In the genomic region with DNA sequence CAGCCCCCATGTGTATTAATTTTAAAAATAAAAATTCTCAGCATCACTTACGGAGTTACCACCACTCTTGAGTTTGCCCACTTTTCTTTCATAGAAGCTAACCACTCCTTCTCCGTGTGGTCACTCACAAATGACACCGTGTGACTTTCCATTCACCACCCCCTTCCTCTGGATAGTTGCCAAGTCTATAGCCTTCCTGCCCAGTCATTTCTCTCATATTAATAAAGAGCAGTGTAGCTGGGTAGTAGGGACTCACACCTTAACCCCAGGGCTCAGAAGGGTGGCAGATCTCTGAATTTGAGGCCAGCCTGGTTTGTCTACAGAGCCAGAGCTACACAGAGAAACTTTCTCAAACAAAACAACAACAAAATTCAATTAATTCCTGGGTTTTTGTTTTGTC, we compare ENCODE assay signal across 10 mouse cellular contexts. TPM values are rescaled to one million over a fixed set of nuclear protein-coding genes. Genes with fewer than 3 reads are reported as not detected.
DNase-seq lines count a peak whose midpoint lies in the region; ATAC-seq and TF ChIP-seq lines count a peak whose summit lies in the region.
"Had no signal": no experiment of that assay in that cellular context is flagged by ENCODE, and none has a peak within 500 bp of the region (broad histone marks: within the 10 kb centered on the region; RNA-seq: fewer than 3 reads in every experiment).

No protein-coding gene starts in this region.

- H3K4me2 ChIP-seq in kidney, postnatal 0 days (ENCODE audit: low read length) = 0 out of 2 replicates have a peak overlapping the region, but pooled peaks have one; percentile 2
- H3K4me2 ChIP-seq in heart, embryonic 16.5 days (ENCODE audit: low read depth, low read length) = peak overlapping the region; percentile 24
- H3K4me2 ChIP-seq: embryonic facial prominence, embryonic 12.5 days; midbrain, embryonic 15.5 days had no signal

- H3K9me3 ChIP-seq in kidney, postnatal 0 days (replicated peaks; ENCODE audit: low read length) = no peaks in the 10 kb centered on the region
- H3K9me3 ChIP-seq in heart, embryonic 16.5 days (replicated peaks; ENCODE audit: control insufficient read depth, low read length) = no peaks in the 10 kb centered on the region
- H3K9me3 ChIP-seq: embryonic facial prominence, embryonic 12.5 days; midbrain, embryonic 15.5 days had no signal

- peaks cover 14% of the 10 kb centered on the region; the same call in 1 of the 2 replicates for H3K36me3 ChIP-seq in kidney, postnatal 0 days (ENCODE audit: insufficient read depth, low read length)
- peaks cover 15% of the 10 kb centered on the region for H3K36me3 ChIP-seq in heart, embryonic 16.5 days (ENCODE audit: control insufficient read depth, insufficient read depth)

- no peak overlapping the region for H3K27ac ChIP-seq in kidney, postnatal 0 days
- peak overlapping the region; percentile 29; the same call in 1 of the 2 replicates for H3K27ac ChIP-seq in heart, embryonic 16.5 days (ENCODE audit: low read length)
- H3K27ac ChIP-seq: embryonic facial prominence, embryonic 12.5 days; midbrain, embryonic 15.5 days had no signal

- peaks cover 24% of the 10 kb centered on the region for H3K4me1 ChIP-seq in kidney, postnatal 0 days (replicated peaks; ENCODE audit: insufficient read depth, low read length)
- H3K4me1 ChIP-seq in heart, embryonic 16.5 days (ENCODE audit: control insufficient read depth, insufficient read depth, low read length) = peaks cover 44% of the 10 kb centered on the region

- TF ChIP-seq CTCF in kidney, postnatal 0 days (IDR thresholded peaks at IDR 0.05; ENCODE audit: low read depth) = no peak

- ATAC-seq in kidney, postnatal 0 days (replicated peaks; ENCODE audit: low FRiP score, low read depth) = no peak
- no peak for ATAC-seq in heart, embryonic 16.5 days (replicated peaks; ENCODE audit: extremely low read depth, insufficient read depth, low FRiP score)
- ATAC-seq in megakaryocyte, adult 5-6 weeks (ENCODE audit: poor library complexity, severe bottlenecking) = peak; percentile 15; the same call in 1 of the 2 replicates
- ATAC-seq: midbrain, embryonic 15.5 days had no signal

- 45% methylated on average over 3 of the region's 3 CpGs for WGBS in kidney, postnatal 0 days
- 29% methylated on average over 3 of the region's 3 CpGs for WGBS in heart, embryonic 16.5 days

- DNase-seq in adrenal gland, postnatal 14 days = peak; percentile 36
- DNase-seq in adrenal gland, adult 8-10 months = no peak
- DNase-seq in kidney, postnatal 0 days (ENCODE audit: low spot score) = peak; percentile 29
- DNase-seq in kidney, postnatal 10 days = no peak
- DNase-seq in urinary bladder, adult 18-20 months (ENCODE audit: low spot score in 2 of 2) = no peak
- no peak for DNase-seq in cerebellum, adult 18-20 months

- H3K27me3 ChIP-seq in kidney, postnatal 0 days (ENCODE audit: insufficient read depth, low read length) = no peaks in the 10 kb centered on the region
- H3K27me3 ChIP-seq in heart, embryonic 16.5 days (ENCODE audit: control insufficient read depth, insufficient read depth, low read length) = no peaks in the 10 kb centered on the region
- H3K27me3 ChIP-seq: embryonic facial prominence, embryonic 12.5 days; midbrain, embryonic 15.5 days had no signal

- no peak overlapping the region for H3K9ac ChIP-seq in kidney, postnatal 0 days (ENCODE audit: low read depth, low read length)
- peak overlapping the region; percentile 13; the same call in 1 of the 2 replicates for H3K9ac ChIP-seq in heart, embryonic 16.5 days (ENCODE audit: low read length)
- H3K9ac ChIP-seq: embryonic facial prominence, embryonic 12.5 days; midbrain, embryonic 15.5 days had no signal

- H3K4me3 ChIP-seq in kidney, postnatal 0 days (replicated peaks; ENCODE audit: low read depth, low read length) = no peak overlapping the region
- no peak overlapping the region for H3K4me3 ChIP-seq in heart, embryonic 16.5 days (ENCODE audit: low read length)
- H3K4me3 ChIP-seq: embryonic facial prominence, embryonic 12.5 days; midbrain, embryonic 15.5 days had no signal

RNA-seq across cellular contexts. Expression of gene Thrap3, which starts 5.1 kb away (rescaled TPM):
- total RNA-seq in adrenal gland, postnatal 14 days (2021) = 190 and 212 TPM in 2 replicates
- 100 to 1,000 TPM; 203 to 250 (median 221) TPM for total RNA-seq in adrenal gland, adult 8-10 months (2022)
- polyA plus RNA-seq in kidney, postnatal 0 days (2015; fragmentation: Nextera tagmentation; extraction: Ambion mirVana) = 136 and 156 TPM in 2 replicates
- 137 and 143 TPM in 2 replicates for polyA plus RNA-seq in heart, embryonic 16.5 days (2015; fragmentation: Nextera tagmentation; extraction: Ambion mirVana)
- total RNA-seq in megakaryocyte, adult 5-6 weeks (2015) = 115 and 119 TPM in 2 replicates
- 248 and 291 TPM in 2 replicates for total RNA-seq in megakaryocyte, adult 5-6 weeks (2017)

RNA-seq across cellular contexts. Expression of gene Sh3d21, which starts 34.2 kb away (rescaled TPM):
- 3.7 and 4.8 TPM in 2 replicates for total RNA-seq in adrenal gland, postnatal 14 days (2021)
- total RNA-seq in adrenal gland, adult 8-10 months (2022) = 1 to 10 TPM; 2.7 to 5.0 (median 4.3) TPM
- 9.2 and 9.7 TPM in 2 replicates for polyA plus RNA-seq in kidney, postnatal 0 days (2015; fragmentation: Nextera tagmentation; extraction: Ambion mirVana)
- polyA plus RNA-seq in heart, embryonic 16.5 days (2015; fragmentation: Nextera tagmentation; extraction: Ambion mirVana) = 2.7 and 3.4 TPM in 2 replicates
- not detected in 2 replicates for total RNA-seq in megakaryocyte, adult 5-6 weeks (2015)
- total RNA-seq in megakaryocyte, adult 5-6 weeks (2017) = 0.12 TPM in 1 of 2 replicates, not detected in the other

RNA-seq across cellular contexts. Expression of gene Eva1b, which starts 49.9 kb away (rescaled TPM):
- total RNA-seq in adrenal gland, postnatal 14 days (2021) = 27.6 and 32.3 TPM in 2 replicates
- 10 to 100 TPM; 21.1 to 32.2 (median 27.0) TPM for total RNA-seq in adrenal gland, adult 8-10 months (2022)
- 130 and 149 TPM in 2 replicates for polyA plus RNA-seq in kidney, postnatal 0 days (2015; fragmentation: Nextera tagmentation; extraction: Ambion mirVana)
- polyA plus RNA-seq in heart, embryonic 16.5 days (2015; fragmentation: Nextera tagmentation; extraction: Ambion mirVana) = 29.5 TPM in 2 replicates
- total RNA-seq in megakaryocyte, adult 5-6 weeks (2015) = 0.82 and 1.1 TPM in 2 replicates
- total RNA-seq in megakaryocyte, adult 5-6 weeks (2017) = 0.24 and 1.3 TPM in 2 replicates

RNA-seq across cellular contexts. Expression of gene Map7d1, which starts 58.7 kb away (rescaled TPM):
- 53.4 and 67.3 TPM in 2 replicates for total RNA-seq in adrenal gland, postnatal 14 days (2021)
- total RNA-seq in adrenal gland, adult 8-10 months (2022) = 10 to 100 TPM; 55.4 to 81.7 (median 66.8) TPM
- 22.4 and 27.3 TPM in 2 replicates for polyA plus RNA-seq in kidney, postnatal 0 days (2015; fragmentation: Nextera tagmentation; extraction: Ambion mirVana)
- polyA plus RNA-seq in heart, embryonic 16.5 days (2015; fragmentation: Nextera tagmentation; extraction: Ambion mirVana) = 34.7 and 36.1 TPM in 2 replicates
- 43.9 and 45.9 TPM in 2 replicates for total RNA-seq in megakaryocyte, adult 5-6 weeks (2015)
- 60.7 and 71.3 TPM in 2 replicates for total RNA-seq in megakaryocyte, adult 5-6 weeks (2017)

Comparison
In these comparisons a context has a peak if more than half of its experiments do, and no peak if none do; other contexts are left out.
1. DNase-seq: peak in adrenal gland, postnatal 14 days (single experiment) and kidney, postnatal 0 days (single experiment); none in adrenal gland, adult 8-10 months (single experiment), kidney, postnatal 10 days (single experiment), urinary bladder, adult 18-20 months (0 of 2) and cerebellum, adult 18-20 months (0 of 2).
2. RNA of gene Eva1b, which starts 49.9 kb away (total RNA-seq): 27.6 to 32.3 TPM in adrenal gland, postnatal 14 days and 21.1 to 32.2 TPM in adrenal gland, adult 8-10 months; 0.24 to 1.3 TPM in megakaryocyte, adult 5-6 weeks; every median in the first group is over 4 times any median in the second.